In the genomic region with DNA sequence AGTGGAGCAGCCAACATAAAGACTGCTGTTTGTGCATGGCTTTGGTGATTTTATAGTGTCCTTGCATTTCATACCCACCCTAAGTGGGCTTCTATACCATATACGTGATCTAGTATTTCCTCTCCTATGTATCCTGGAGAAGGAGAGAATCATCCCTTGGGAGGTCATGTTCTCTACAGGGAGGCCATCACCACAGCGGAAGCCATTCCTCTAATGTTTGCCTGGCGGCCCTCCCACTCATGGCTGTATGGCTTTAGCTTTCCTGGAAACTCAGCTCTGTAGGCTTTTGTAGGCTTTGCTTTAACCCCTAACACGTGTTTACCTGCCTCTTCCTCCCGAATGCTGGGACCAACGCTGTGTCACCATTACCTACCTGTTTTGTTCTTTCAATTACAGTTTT, we compare ENCODE assay signal across 31 mouse cellular contexts.
"Had no signal": no experiment of that assay in that cellular context is flagged by ENCODE, and none has a peak within 500 bp of the region (broad histone marks: within the 10 kb centered on the region; RNA-seq: fewer than 3 reads in every experiment).

No protein-coding gene starts in this region.

- ATAC-seq: liver, embryonic 12.5 days; liver, postnatal 0 days; lung, postnatal 0 days; midbrain, embryonic 13.5 days; midbrain, embryonic 15.5 days; midbrain, embryonic 16.5 days had no signal

- H3K4me3 ChIP-seq: limb, embryonic 10.5 days; limb, embryonic 12.5 days; limb, embryonic 13.5 days; limb, embryonic 15.5 days; liver, embryonic 12.5 days; liver, embryonic 13.5 days; liver, embryonic 15.5 days; lung, embryonic 15.5 days; midbrain, embryonic 10.5 days; midbrain, embryonic 12.5 days; midbrain, embryonic 13.5 days; midbrain, embryonic 15.5 days; myocyte; neural tube, embryonic 12.5 days had no signal

- H3K27ac ChIP-seq: limb, embryonic 10.5 days; limb, embryonic 12.5 days; limb, embryonic 13.5 days; limb, embryonic 15.5 days; liver, embryonic 12.5 days; liver, embryonic 13.5 days; liver, embryonic 14.5 days; liver, embryonic 15.5 days; lung, embryonic 15.5 days; macrophage; midbrain, embryonic 10.5 days; midbrain, embryonic 12.5 days; midbrain, embryonic 13.5 days; midbrain, embryonic 15.5 days; neural tube, embryonic 12.5 days had no signal

- H3K4me2 ChIP-seq: limb, embryonic 12.5 days; limb, embryonic 13.5 days; limb, embryonic 15.5 days; liver, embryonic 11.5 days; liver, embryonic 12.5 days; liver, embryonic 13.5 days; liver, embryonic 15.5 days; lung, embryonic 14.5 days; lung, embryonic 15.5 days; midbrain, embryonic 11.5 days; midbrain, embryonic 12.5 days; midbrain, embryonic 13.5 days; midbrain, embryonic 15.5 days; neural tube, embryonic 12.5 days had no signal

- H3K9me3 ChIP-seq: limb, embryonic 10.5 days; limb, embryonic 12.5 days; limb, embryonic 13.5 days; limb, embryonic 15.5 days; liver, embryonic 12.5 days; liver, embryonic 13.5 days; liver, embryonic 15.5 days; lung, embryonic 15.5 days; midbrain, embryonic 10.5 days; midbrain, embryonic 12.5 days; midbrain, embryonic 13.5 days; midbrain, embryonic 15.5 days; neural tube, embryonic 12.5 days had no signal

- DNase-seq: left cerebral cortex, postnatal 4 days; liver; liver, embryonic 13.5 days; liver, postnatal 0 days; lung, adult 18-20 months; lung, adult 2 months; lung, embryonic 14.5 days; lung, postnatal 10 days; lung, postnatal 14 days; lung, postnatal 36 days; lung, postnatal 4 days; midbrain, embryonic 14.5 days had no signal

- H3K27me3 ChIP-seq: limb, embryonic 12.5 days; limb, embryonic 13.5 days; limb, embryonic 15.5 days; liver, embryonic 12.5 days; liver, embryonic 13.5 days; liver, embryonic 15.5 days; lung, embryonic 15.5 days; midbrain, embryonic 12.5 days; midbrain, embryonic 13.5 days; midbrain, embryonic 15.5 days; neural tube, embryonic 12.5 days had no signal

- H3K36me3 ChIP-seq: limb, embryonic 10.5 days; limb, embryonic 12.5 days; limb, embryonic 13.5 days; limb, embryonic 15.5 days; liver, embryonic 12.5 days; liver, embryonic 13.5 days; liver, embryonic 15.5 days; lung, embryonic 15.5 days; midbrain, embryonic 12.5 days; midbrain, embryonic 13.5 days; midbrain, embryonic 15.5 days; neural tube, embryonic 12.5 days had no signal

- H3K9ac ChIP-seq: limb, embryonic 12.5 days; limb, embryonic 13.5 days; limb, embryonic 15.5 days; liver, embryonic 12.5 days; liver, embryonic 13.5 days; liver, embryonic 14.5 days; liver, embryonic 15.5 days; liver, postnatal 0 days; lung, embryonic 14.5 days; lung, embryonic 15.5 days; midbrain, embryonic 12.5 days; midbrain, embryonic 13.5 days; midbrain, embryonic 15.5 days; neural tube, embryonic 12.5 days had no signal
